Mouse (Mus musculus): ENCODE data around the gene Gm11084. TPM values are rescaled to one million over a fixed set of nuclear protein-coding genes. Genes with fewer than 3 reads are reported as not detected.
A peak's percentile ranks its signal among the peaks of the same experiment; 100 is the strongest.

Gene Gm11084
- total RNA-seq (2021) = not detected
- long read RNA-seq, experiment 1, partial matches to known transcripts = 0 of 1 reads
- long read RNA-seq, experiment 1, other reads (novel, unspliced or antisense) = 1 of 1 reads
- long read RNA-seq, experiment 2, partial matches to known transcripts = 0 of 3 reads
- long read RNA-seq, experiment 2, other reads (novel, unspliced or antisense) = 3 of 3 reads

- no peak for DNase-seq (ENCODE audit: low spot score in 2 of 2)
Observed at GRCm38 (mm10) chr2:72986616-72987015, at the start of gene Gm11084. TSS of gene Gm11084 (minus strand) at chr2:72986716.

GRCm38 (mm10) chr2:73031061-73032055 lies 44.8 kb upstream of the Gm11084 start:
- DNase-seq (ENCODE audit: low spot score in 2 of 2) = no peak

GRCm38 (mm10) chr2:73029846-73030245 lies 43.3 kb upstream of the Gm11084 start:
- no peak for DNase-seq (ENCODE audit: low spot score in 2 of 2)

- DNase-seq (ENCODE audit: low spot score in 2 of 2) = no peak
Observed at GRCm38 (mm10) chr2:73028019-73028418, 41.5 kb upstream of the Gm11084 start.

- no peak for DNase-seq (ENCODE audit: low spot score in 2 of 2)
Observed at GRCm38 (mm10) chr2:73027126-73027525, 40.6 kb upstream of the Gm11084 start.

- no peak for DNase-seq (ENCODE audit: low spot score in 2 of 2)
Observed at GRCm38 (mm10) chr2:73023803-73024202, 37.3 kb upstream of the Gm11084 start.

GRCm38 (mm10) chr2:73021046-73021445 lies 34.5 kb upstream of the Gm11084 start:
- no peak for DNase-seq (ENCODE audit: low spot score in 2 of 2)

- no peak for DNase-seq (ENCODE audit: low spot score in 2 of 2)
Observed at GRCm38 (mm10) chr2:73019371-73020146, 33.0 kb upstream of the Gm11084 start.

GRCm38 (mm10) chr2:73014063-73014462 lies 27.5 kb upstream of the Gm11084 start:
- DNase-seq (ENCODE audit: low spot score in 2 of 2) = peak in 1 of 2 experiments; percentile 18

GRCm38 (mm10) chr2:73012636-73013035 lies 26.1 kb upstream of the Gm11084 start:
- DNase-seq (ENCODE audit: low spot score in 2 of 2) = no peak

- no peak for DNase-seq (ENCODE audit: low spot score in 2 of 2)
Observed at GRCm38 (mm10) chr2:73007472-73007871, 21.0 kb upstream of the Gm11084 start.

GRCm38 (mm10) chr2:73005611-73006515 lies 19.3 kb upstream of the Gm11084 start:
- DNase-seq (ENCODE audit: low spot score in 2 of 2) = no peak

GRCm38 (mm10) chr2:73003751-73004717 lies 17.5 kb upstream of the Gm11084 start:
- DNase-seq (ENCODE audit: low spot score in 2 of 2) = peak in 1 of 2 experiments; percentile 48

GRCm38 (mm10) chr2:73003049-73003448 lies 16.5 kb upstream of the Gm11084 start:
- DNase-seq (ENCODE audit: low spot score in 2 of 2) = no peak

GRCm38 (mm10) chr2:73002451-73002850 lies 15.9 kb upstream of the Gm11084 start:
- DNase-seq (ENCODE audit: low spot score in 2 of 2) = no peak

GRCm38 (mm10) chr2:73001994-73002393 lies 15.5 kb upstream of the Gm11084 start:
- no peak for DNase-seq (ENCODE audit: low spot score in 2 of 2)

- DNase-seq (ENCODE audit: low spot score in 2 of 2) = no peak
Observed at GRCm38 (mm10) chr2:73000194-73000593, 13.7 kb upstream of the Gm11084 start.

GRCm38 (mm10) chr2:72997586-72997985 lies 11.1 kb upstream of the Gm11084 start:
- no peak for DNase-seq (ENCODE audit: low spot score in 2 of 2)

- no peak for DNase-seq (ENCODE audit: low spot score in 2 of 2)
Observed at GRCm38 (mm10) chr2:72996808-72997378, 10.4 kb upstream of the Gm11084 start.

Data from adrenal gland, postnatal 4 days (tissue).